Comparison of ENCODE assay signal across 24 mouse cellular contexts in the genomic region with DNA sequence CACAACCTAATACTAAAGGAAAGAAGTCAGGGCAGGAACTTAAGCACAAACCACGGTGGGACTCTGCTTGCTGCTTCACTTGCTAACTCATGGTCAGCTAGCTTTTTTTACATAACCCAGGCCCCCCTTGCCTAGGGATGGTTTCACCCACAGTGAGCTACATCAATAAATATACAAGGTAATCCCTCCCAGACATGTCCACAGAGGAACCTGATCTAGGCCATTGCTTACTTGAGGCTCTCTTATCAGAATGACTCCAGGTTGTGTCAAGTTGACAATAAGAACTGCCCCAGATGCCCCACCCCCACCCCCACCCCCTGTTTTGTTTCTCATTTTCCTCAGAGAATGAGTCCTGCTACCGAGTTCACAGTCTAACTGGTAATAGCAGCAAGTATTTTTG. TPM values are rescaled to one million over a fixed set of nuclear protein-coding genes. Genes with fewer than 3 reads are reported as not detected.
DNase-seq lines count a peak whose midpoint lies in the region; ATAC-seq and TF ChIP-seq lines count a peak whose summit lies in the region.
"Had no signal": no experiment of that assay in that cellular context is flagged by ENCODE, and none has a peak within 500 bp of the region (broad histone marks: within the 10 kb centered on the region; RNA-seq: fewer than 3 reads in every experiment).

No protein-coding gene starts in this region.

- H3K9ac ChIP-seq in liver, embryonic 12.5 days, result no peak overlapping the region
- no peak overlapping the region for H3K9ac ChIP-seq in liver, postnatal 0 days (replicated peaks)
- no peak overlapping the region for H3K9ac ChIP-seq in liver, embryonic 13.5 days
- H3K9ac ChIP-seq: embryonic facial prominence, embryonic 12.5 days; forebrain, embryonic 13.5 days; forebrain, embryonic 15.5 days; forebrain, postnatal 0 days had no signal

- TF ChIP-seq CTCF in liver, postnatal 0 days (IDR thresholded peaks at IDR 0.05; ENCODE audit: low read depth), result no peak
- no peak for TF ChIP-seq CTCF in kidney, adult 2 months (conservative IDR thresholded peaks at IDR 0.05; ENCODE audit: insufficient read depth, insufficient read length, low read depth, low read length)

- no peaks in the 10 kb centered on the region for H3K9me3 ChIP-seq in liver, embryonic 12.5 days (replicated peaks)
- H3K9me3 ChIP-seq in liver, postnatal 0 days (ENCODE audit: low read length), result no peaks in the 10 kb centered on the region
- H3K9me3 ChIP-seq in liver, embryonic 13.5 days (replicated peaks), result no peaks in the 10 kb centered on the region
- H3K9me3 ChIP-seq: embryonic facial prominence, embryonic 10.5 days; embryonic facial prominence, embryonic 12.5 days; forebrain, embryonic 13.5 days; forebrain, embryonic 15.5 days had no signal

- WGBS in liver, embryonic 12.5 days (ENCODE audit: insufficient replicate concordance), result 41% methylated on average over 2 of the region's 2 CpGs
- WGBS in liver, postnatal 0 days (ENCODE audit: insufficient replicate concordance), result 35% methylated on average over 2 of the region's 2 CpGs
- WGBS in liver, embryonic 13.5 days (ENCODE audit: insufficient replicate concordance), result 33% methylated on average over 2 of the region's 2 CpGs
- 73% methylated on average over 2 of the region's 2 CpGs for WGBS in kidney, adult 2 months

- H3K4me2 ChIP-seq in liver, embryonic 12.5 days, result no peak overlapping the region
- H3K4me2 ChIP-seq in liver, postnatal 0 days (ENCODE audit: low read depth, low read length), result no peak overlapping the region
- H3K4me2 ChIP-seq in liver, embryonic 13.5 days, result no peak overlapping the region
- H3K4me2 ChIP-seq: embryonic facial prominence, embryonic 12.5 days; forebrain, embryonic 13.5 days; forebrain, embryonic 15.5 days had no signal

- no peak for TF ChIP-seq EP300 in liver, postnatal 0 days (IDR thresholded peaks at IDR 0.05; ENCODE audit: low read depth)

- H3K4me3 ChIP-seq in liver, embryonic 12.5 days, result no peak overlapping the region
- no peak overlapping the region for H3K4me3 ChIP-seq in liver, postnatal 0 days (ENCODE audit: low read depth, low read length)
- no peak overlapping the region for H3K4me3 ChIP-seq in liver, embryonic 13.5 days (replicated peaks)
- no peak overlapping the region for H3K4me3 ChIP-seq in kidney, adult 2 months (ENCODE audit: insufficient read depth, low read depth, low read length)
- H3K4me3 ChIP-seq: embryonic facial prominence, embryonic 10.5 days; embryonic facial prominence, embryonic 12.5 days; forebrain, embryonic 13.5 days; forebrain, embryonic 15.5 days had no signal

- peak; percentile 57 for ATAC-seq in liver, embryonic 12.5 days
- ATAC-seq in liver, postnatal 0 days, result no peak
- ATAC-seq in liver, embryonic 13.5 days (ENCODE audit: low read depth), result peak; percentile 64; the same call in 1 of the 2 replicates
- ATAC-seq: activated CD4-positive, CD25-positive, alpha-beta regulatory T cell, adult 4 months; forebrain, embryonic 13.5 days; forebrain, embryonic 15.5 days; forebrain, postnatal 0 days; Patski had no signal

- H3K4me1 ChIP-seq in liver, embryonic 12.5 days, result peaks cover 28% of the 10 kb centered on the region
- no peaks in the 10 kb centered on the region for H3K4me1 ChIP-seq in liver, postnatal 0 days (ENCODE audit: insufficient read depth)
- H3K4me1 ChIP-seq in liver, embryonic 13.5 days (replicated peaks), result peaks cover 22% of the 10 kb centered on the region
- no peaks in the 10 kb centered on the region for H3K4me1 ChIP-seq in kidney, adult 2 months (ENCODE audit: control insufficient read depth, insufficient read depth, low read length)
- H3K4me1 ChIP-seq: forebrain, embryonic 13.5 days; forebrain, embryonic 15.5 days had no signal

- no peak for DNase-seq in liver, postnatal 0 days
- no peak for DNase-seq in liver, embryonic 13.5 days
- DNase-seq in right cerebral cortex, postnatal 10 days (ENCODE audit: low spot score in 2 of 2), result no peak
- DNase-seq in kidney, adult 2 months, result no peak
- DNase-seq: adrenal gland, adult 8-10 months; adrenal gland, postnatal 14 days; adrenal gland, postnatal 36 days; cerebellum, adult 11-12 months; cerebellum, adult 2 months; cerebellum, adult 9-10 months; cerebellum, postnatal 10 days; cerebellum, postnatal 25 days; forebrain, postnatal 0 days had no signal

- no peak overlapping the region for H3K27ac ChIP-seq in liver, embryonic 12.5 days
- H3K27ac ChIP-seq in liver, postnatal 0 days (ENCODE audit: low read depth), result no peak overlapping the region
- H3K27ac ChIP-seq in liver, embryonic 13.5 days, result no peak overlapping the region
- H3K27ac ChIP-seq in kidney, adult 2 months (ENCODE audit: insufficient read depth, low read depth, low read length), result no peak overlapping the region
- H3K27ac ChIP-seq: forebrain, embryonic 13.5 days; forebrain, embryonic 15.5 days had no signal

- TF ChIP-seq POLR2A in kidney, adult 2 months (IDR thresholded peaks at IDR 0.05; ENCODE audit: low read depth, low read length), result no peak

- no peaks in the 10 kb centered on the region for H3K27me3 ChIP-seq in liver, embryonic 12.5 days (replicated peaks)
- no peaks in the 10 kb centered on the region for H3K27me3 ChIP-seq in liver, postnatal 0 days (ENCODE audit: insufficient read depth, low read length)
- no peaks in the 10 kb centered on the region for H3K27me3 ChIP-seq in liver, embryonic 13.5 days
- H3K27me3 ChIP-seq in kidney, adult 2 months (replicated peaks; ENCODE audit: control insufficient read depth, insufficient read depth, low read length), result no peaks in the 10 kb centered on the region
- H3K27me3 ChIP-seq: embryonic facial prominence, embryonic 12.5 days; forebrain, embryonic 13.5 days; forebrain, embryonic 15.5 days; Patski had no signal

- no peaks in the 10 kb centered on the region for H3K36me3 ChIP-seq in liver, embryonic 12.5 days
- no peaks in the 10 kb centered on the region for H3K36me3 ChIP-seq in liver, postnatal 0 days (replicated peaks; ENCODE audit: insufficient read depth, low read length)
- no peaks in the 10 kb centered on the region for H3K36me3 ChIP-seq in liver, embryonic 13.5 days
- H3K36me3 ChIP-seq in kidney, adult 2 months (ENCODE audit: control insufficient read depth, insufficient read depth, low read length), result no peaks in the 10 kb centered on the region
- H3K36me3 ChIP-seq: embryonic facial prominence, embryonic 10.5 days; embryonic facial prominence, embryonic 12.5 days; forebrain, embryonic 15.5 days had no signal

RNA-seq across cellular contexts. Expression of a gene that starts 10.1 kb away (rescaled TPM):
- 5.8 and 6.0 TPM in 2 replicates for polyA plus RNA-seq in liver, embryonic 12.5 days (2016; fragmentation: Nextera tagmentation; extraction: Ambion mirVana)
- 2.3 and 3.1 TPM in 2 replicates for polyA plus RNA-seq in liver, postnatal 0 days (2015; fragmentation: Nextera tagmentation; extraction: Ambion mirVana)
- polyA plus RNA-seq in liver, embryonic 13.5 days (2015; fragmentation: Nextera tagmentation; extraction: Ambion mirVana), result 3.7 and 4.9 TPM in 2 replicates
- polyA plus RNA-seq in kidney, adult 2 months (2012; rRNA removed), result 0.90 and 1.7 TPM in 2 replicates

RNA-seq across cellular contexts. Expression of a gene that starts 41.0 kb away (rescaled TPM):
- not detected in 2 replicates for polyA plus RNA-seq in liver, embryonic 12.5 days (2016; fragmentation: Nextera tagmentation; extraction: Ambion mirVana)
- not detected in 2 replicates for polyA plus RNA-seq in liver, postnatal 0 days (2015; fragmentation: Nextera tagmentation; extraction: Ambion mirVana)
- not detected in 2 replicates for polyA plus RNA-seq in liver, embryonic 13.5 days (2015; fragmentation: Nextera tagmentation; extraction: Ambion mirVana)
- polyA plus RNA-seq in kidney, adult 2 months (2012; rRNA removed), result not detected in 2 replicates
- polyA plus RNA-seq: activated CD4-positive, CD25-positive, alpha-beta regulatory T cell, adult 4 months; C2C12; cerebellum, adult 2 months; cortical plate, adult 2 months; embryonic facial prominence, embryonic 10.5 days; embryonic facial prominence, embryonic 12.5 days; embryonic facial prominence, embryonic 14.5 days; forebrain, embryonic 11.5 days; forebrain, embryonic 13.5 days; forebrain, embryonic 15.5 days; forebrain, postnatal 0 days; Patski had no signal
